ENCODE assay signal across 8 mouse cellular contexts in the genomic region with DNA sequence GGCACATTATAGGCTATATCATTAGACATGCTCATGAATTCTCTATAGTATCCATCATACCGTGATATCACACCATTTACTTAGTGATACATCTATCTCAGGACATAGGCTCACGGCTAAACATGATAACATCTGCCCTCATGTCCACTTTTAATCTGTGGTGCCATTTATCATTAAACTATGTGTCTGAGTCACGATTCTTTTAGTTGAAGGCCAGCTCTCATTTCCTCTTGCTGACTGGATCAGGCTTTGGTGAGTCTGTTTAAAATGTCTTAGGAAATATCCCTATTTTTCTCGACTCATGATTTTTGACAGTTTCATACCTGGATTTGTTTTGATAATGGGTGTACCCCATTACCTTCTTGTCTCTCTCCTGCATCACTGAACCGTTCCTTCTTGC. TPM values are rescaled to one million over a fixed set of nuclear protein-coding genes. Genes with fewer than 3 reads are reported as not detected.
DNase-seq lines count a peak whose midpoint lies in the region; ATAC-seq lines count a peak whose summit lies in the region.

A gene (plus strand): TSS at position 205 of the 400 bp plus-strand sequence.

- no peak within 1 kb of the TSS for H3K4me3 ChIP-seq in liver, embryonic 11.5 days (ENCODE audit: low read depth, low read length)
- H3K4me3 ChIP-seq in embryonic facial prominence, embryonic 12.5 days: no peak within 1 kb of the TSS
- H3K4me3 ChIP-seq in heart, embryonic 16.5 days (ENCODE audit: low read length): no peak within 1 kb of the TSS
- H3K4me3 ChIP-seq in neural tube, embryonic 15.5 days (replicated peaks): no peak within 1 kb of the TSS

- intact Hi-C loops in left cerebral cortex, postnatal 4 days (cut with DNase I): no loop called here

- H3K36me3 ChIP-seq in liver, embryonic 11.5 days (ENCODE audit: control insufficient read depth, insufficient read depth, low read length): no peaks in the 10 kb centered on the region
- H3K36me3 ChIP-seq in embryonic facial prominence, embryonic 12.5 days: no peaks in the 10 kb centered on the region
- H3K36me3 ChIP-seq in heart, embryonic 16.5 days (ENCODE audit: control insufficient read depth, insufficient read depth): no peaks in the 10 kb centered on the region
- no peaks in the 10 kb centered on the region for H3K36me3 ChIP-seq in neural tube, embryonic 15.5 days

- ATAC-seq in liver, embryonic 11.5 days (replicated peaks; ENCODE audit: low FRiP score): no peak
- ATAC-seq in embryonic facial prominence, embryonic 12.5 days (ENCODE audit: insufficient number of reproducible peaks, insufficient read depth, low FRiP score, low TSS enrichment): no peak
- no peak for ATAC-seq in heart, embryonic 16.5 days (replicated peaks; ENCODE audit: extremely low read depth, insufficient read depth, low FRiP score)
- ATAC-seq in neural tube, embryonic 15.5 days (ENCODE audit: low FRiP score): no peak

- 42% methylated on average over 5 of the region's 5 CpGs for WGBS in liver, embryonic 11.5 days
- WGBS in embryonic facial prominence, embryonic 12.5 days: 78% methylated on average over 5 of the region's 5 CpGs
- 56% methylated on average over 5 of the region's 5 CpGs for WGBS in heart, embryonic 16.5 days
- WGBS in neural tube, embryonic 15.5 days: 87% methylated on average over 5 of the region's 5 CpGs

- peaks cover 25% of the 10 kb centered on the region for H3K4me1 ChIP-seq in liver, embryonic 11.5 days (replicated peaks; ENCODE audit: control insufficient read depth, insufficient read depth, low read length)
- H3K4me1 ChIP-seq in embryonic facial prominence, embryonic 12.5 days: peaks cover 23% of the 10 kb centered on the region
- peaks cover 16% of the 10 kb centered on the region for H3K4me1 ChIP-seq in heart, embryonic 16.5 days (ENCODE audit: control insufficient read depth, insufficient read depth, low read length)
- H3K4me1 ChIP-seq in neural tube, embryonic 15.5 days: peaks cover 18% of the 10 kb centered on the region

- H3K4me2 ChIP-seq in liver, embryonic 11.5 days: 0 out of 2 replicates have a peak within 1 kb of the TSS, but pooled peaks have one; percentile 14
- H3K4me2 ChIP-seq in embryonic facial prominence, embryonic 12.5 days (replicated peaks): no peak within 1 kb of the TSS
- H3K4me2 ChIP-seq in heart, embryonic 16.5 days (ENCODE audit: low read depth, low read length): no peak within 1 kb of the TSS
- H3K4me2 ChIP-seq in neural tube, embryonic 15.5 days: no peak within 1 kb of the TSS

- H3K9me3 ChIP-seq in liver, embryonic 11.5 days (ENCODE audit: control insufficient read depth, low read length): no peaks in the 10 kb centered on the region
- H3K9me3 ChIP-seq in embryonic facial prominence, embryonic 12.5 days: no peaks in the 10 kb centered on the region
- H3K9me3 ChIP-seq in heart, embryonic 16.5 days (replicated peaks; ENCODE audit: control insufficient read depth, low read length): no peaks in the 10 kb centered on the region
- no peaks in the 10 kb centered on the region for H3K9me3 ChIP-seq in neural tube, embryonic 15.5 days (replicated peaks)

- H3K27ac ChIP-seq in liver, embryonic 11.5 days (ENCODE audit: low read depth, low read length): peak within 1 kb of the TSS; percentile 43; the same call in 1 of the 2 replicates
- no peak within 1 kb of the TSS for H3K27ac ChIP-seq in embryonic facial prominence, embryonic 12.5 days
- peak within 1 kb of the TSS; percentile 65 for H3K27ac ChIP-seq in heart, embryonic 16.5 days (ENCODE audit: low read length)
- H3K27ac ChIP-seq in neural tube, embryonic 15.5 days (replicated peaks): no peak within 1 kb of the TSS

- H3K27me3 ChIP-seq in liver, embryonic 11.5 days (replicated peaks; ENCODE audit: control insufficient read depth, insufficient read depth, low read length): no peaks in the 10 kb centered on the region
- no peaks in the 10 kb centered on the region for H3K27me3 ChIP-seq in embryonic facial prominence, embryonic 12.5 days
- H3K27me3 ChIP-seq in heart, embryonic 16.5 days (ENCODE audit: control insufficient read depth, insufficient read depth, low read length): no peaks in the 10 kb centered on the region
- H3K27me3 ChIP-seq in neural tube, embryonic 15.5 days (replicated peaks): no peaks in the 10 kb centered on the region

- 0 out of 2 replicates have a peak within 1 kb of the TSS, but pooled peaks have one; percentile 37 for H3K9ac ChIP-seq in liver, embryonic 11.5 days (ENCODE audit: low read depth, low read length)
- no peak within 1 kb of the TSS for H3K9ac ChIP-seq in embryonic facial prominence, embryonic 12.5 days
- H3K9ac ChIP-seq in heart, embryonic 16.5 days (ENCODE audit: low read length): no peak within 1 kb of the TSS
- no peak within 1 kb of the TSS for H3K9ac ChIP-seq in neural tube, embryonic 15.5 days (replicated peaks)

- no peak for DNase-seq in liver, embryonic 11.5 days (ENCODE audit: low spot score)
- no peak for DNase-seq in liver
- DNase-seq in left cerebral cortex, postnatal 4 days: no peak
- DNase-seq in cerebellum, adult 18-20 months: no peak
- no peak for DNase-seq in kidney, adult 11 months

RNA-seq across cellular contexts. Expression of the gene that starts here (rescaled TPM):
- polyA plus RNA-seq in liver, embryonic 11.5 days (2014; fragmentation: Nextera tagmentation; extraction: Ambion mirVana): 23.1 and 24.0 TPM in 2 replicates
- 45.6 and 49.0 TPM in 2 replicates for polyA plus RNA-seq in embryonic facial prominence, embryonic 12.5 days (2016; fragmentation: Nextera tagmentation; extraction: Ambion mirVana)
- polyA plus RNA-seq in heart, embryonic 16.5 days (2015; fragmentation: Nextera tagmentation; extraction: Ambion mirVana): 35.2 and 38.4 TPM in 2 replicates
- 10 to 100 TPM; 30.9 to 37.9 TPM for total RNA-seq in left cerebral cortex, postnatal 4 days (2021)
- 31.3 and 37.5 TPM in 2 replicates for polyA plus RNA-seq in neural tube, embryonic 15.5 days (2015; fragmentation: Nextera tagmentation; extraction: Ambion mirVana)

Comparison
In these comparisons a context has a peak if more than half of its experiments do, and no peak if none do; other contexts are left out.
1. H3K27ac ChIP-seq: peak in liver, embryonic 11.5 days (single experiment) and heart, embryonic 16.5 days (single experiment); none in embryonic facial prominence, embryonic 12.5 days (single experiment) and neural tube, embryonic 15.5 days (single experiment).